Mouse (Mus musculus) midbrain, embryonic 13.5 days (tissue): ENCODE measurements around the gene Chrna9. TPM values are rescaled to one million over a fixed set of nuclear protein-coding genes. Genes with fewer than 3 reads are reported as not detected.

Experiments used
- ATAC-seq: fragments of 200-750 bp; cut with Nextera tagmentation; 2 replicates; pipeline ENCODE4 v1.8.0; 2017; ENCODE audit warnings: mild to moderate bottlenecking, moderate TSS enrichment, moderate library complexity
- H3K27ac ChIP-seq: fragments of 300-500 bp; sonication (generic); 2 replicates; pipeline ENCODE4 v1.5.1; 2015; ENCODE audit warnings: inconsistent platforms, mild to moderate bottlenecking, moderate library complexity
- H3K27me3 ChIP-seq: fragments of 300-500 bp; sonication (generic); 2 replicates; pipeline ENCODE4 v1.6.1; 2015; ENCODE audit warnings: mild to moderate bottlenecking, inconsistent platforms
- H3K36me3 ChIP-seq: fragments of 300-500 bp; sonication (generic); 2 replicates; pipeline ENCODE4 v1.6.1; 2015; ENCODE audit warnings: mild to moderate bottlenecking, inconsistent platforms
- H3K4me1 ChIP-seq: fragments of 300-500 bp; sonication (generic); replicated peaks from 2 replicates; pipeline ENCODE4 v1.6.1; 2015; ENCODE audit warnings: inconsistent platforms
- H3K4me2 ChIP-seq: fragments of 300-500 bp; sonication (generic); replicated peaks from 2 replicates; pipeline ENCODE4 v1.6.1; 2015; ENCODE audit warnings: moderate library complexity, mild to moderate bottlenecking, inconsistent platforms
- H3K4me3 ChIP-seq: fragments of 300-500 bp; sonication (generic); replicated peaks from 2 replicates; pipeline ENCODE4 v1.5.1; 2015; ENCODE audit warnings: mild to moderate bottlenecking, inconsistent platforms
- H3K9ac ChIP-seq: fragments of 300-500 bp; sonication (generic); replicated peaks from 2 replicates; pipeline ENCODE4 v1.6.1; 2015; ENCODE audit warnings: mild to moderate bottlenecking, inconsistent platforms
- H3K9me3 ChIP-seq: fragments of 300-500 bp; sonication (generic); 2 replicates; pipeline ENCODE4 v1.6.1; 2016; ENCODE audit warnings: mild to moderate bottlenecking, inconsistent platforms
- WGBS: fragments of 180-500 bp; shearing (Covaris S2); methylation state at CpG from one replicate; pipeline ENCODE4 v1.1.7; 2015; 5-methylcytosine and 5-hydroxymethylcytosine counted together
- microRNA-seq: library from miRNA; unstranded; fragments of <30 nt; microRNA quantifications from one replicate; pipeline ENCODE4, GENCODE M21; 2016
- polyA plus RNA-seq: library from polyadenylated mRNA; unstranded; fragments of >200 nt; fragmentation: Nextera tagmentation; extraction: Ambion mirVana; gene quantifications from 2 replicates; pipeline ENCODE4 v1.2.1, GENCODE M21; 2015

The Chrna9 gene
- polyA plus RNA-seq, 1 experiment from 2014 or later: not detected

DNA sequence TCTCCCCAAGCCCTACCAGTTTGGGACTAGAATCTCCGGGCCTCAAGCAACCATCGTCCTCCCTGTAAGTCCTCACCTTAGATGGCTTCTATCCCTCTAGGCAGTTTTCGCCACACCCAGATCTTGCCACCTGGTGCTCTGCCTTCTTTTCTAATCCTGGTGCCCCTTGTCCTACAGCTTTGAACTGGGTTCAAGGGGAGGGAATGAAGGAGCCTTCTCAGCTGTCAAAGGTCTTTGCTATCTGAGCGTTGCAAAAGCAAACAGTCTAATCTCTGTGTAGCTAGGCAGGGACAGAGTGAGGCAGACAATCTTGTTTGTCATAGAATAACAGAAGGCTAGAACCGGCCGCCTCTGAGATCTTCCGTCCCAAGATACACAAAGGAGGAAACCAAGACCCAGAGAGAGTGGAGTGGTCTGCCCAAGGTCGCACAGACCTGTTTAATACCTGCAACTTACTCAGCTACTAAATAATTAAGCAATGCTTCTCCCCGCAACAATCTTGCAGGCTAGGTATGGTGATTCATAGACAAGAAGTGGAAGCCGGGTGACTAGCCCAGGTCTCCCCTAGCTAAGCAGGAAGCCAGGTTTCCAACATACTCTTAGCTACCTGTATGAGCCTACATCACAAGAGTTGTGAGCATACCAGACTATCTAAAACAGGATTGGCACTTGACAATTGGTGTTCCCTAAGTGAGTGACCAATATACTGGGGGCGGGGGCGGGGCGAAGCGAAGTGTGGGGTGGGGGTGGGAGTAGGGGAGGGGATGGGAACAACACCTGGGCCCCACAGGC is 69.6 kb downstream of the Chrna9 start, which contains the start of gene 9130230L23Rik:
Gene 9130230L23Rik (minus strand): TSS at position 152 of the 792 bp plus-strand sequence.
- H3K36me3 ChIP-seq: no peaks in the 10 kb centered on the region
- no peak within 1 kb of the TSS for H3K4me2 ChIP-seq
- H3K9me3 ChIP-seq: no peaks in the 10 kb centered on the region
- no peak within 1 kb of the TSS for H3K27ac ChIP-seq
- H3K4me1 ChIP-seq: no peaks in the 10 kb centered on the region
- no peak within 1 kb of the TSS for H3K4me3 ChIP-seq
- 74% methylated on average over 14 of the region's 14 CpGs for WGBS
- no peaks in the 10 kb centered on the region for H3K27me3 ChIP-seq
- no peak within 1 kb of the TSS for H3K9ac ChIP-seq
- ATAC-seq: no peak

DNA sequence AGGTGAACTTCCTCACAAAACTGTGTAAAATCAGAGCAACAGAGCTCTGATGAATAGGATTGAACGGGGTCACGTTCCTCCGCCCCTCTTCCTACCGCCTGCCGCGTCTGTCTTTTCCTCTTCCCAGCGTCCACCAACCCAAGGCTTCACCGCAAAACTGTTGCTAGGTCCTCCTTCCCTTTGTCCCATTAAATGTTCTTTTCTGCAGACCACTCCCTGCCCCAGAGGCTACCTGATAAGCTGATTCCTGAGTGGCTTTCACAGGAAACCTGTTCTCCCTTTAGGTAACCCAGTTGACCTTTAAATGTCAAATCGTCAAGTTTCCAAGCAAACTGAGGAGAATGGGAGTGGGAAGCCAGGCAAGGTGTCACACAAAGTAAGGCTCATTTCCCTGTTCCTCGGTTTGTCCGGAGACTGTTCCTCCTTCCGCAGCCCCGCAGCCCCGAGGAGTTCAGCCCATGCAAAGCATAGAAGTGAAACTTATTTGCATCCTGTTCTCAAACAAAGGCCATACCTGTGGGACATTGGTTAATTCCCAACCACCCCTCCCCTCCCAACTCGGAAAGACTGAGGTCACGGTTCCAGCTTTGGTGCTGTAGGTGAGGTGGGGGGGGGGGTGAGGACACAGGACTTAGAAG is 70.4 kb downstream of the Chrna9 start:
- ATAC-seq: no peak
- no peaks in the 10 kb centered on the region for H3K4me1 ChIP-seq
- H3K9me3 ChIP-seq: no peaks in the 10 kb centered on the region
- no peaks in the 10 kb centered on the region for H3K36me3 ChIP-seq
- no peak overlapping the region for H3K27ac ChIP-seq
- 44% methylated on average over 16 of the region's 16 CpGs for WGBS
- no peak overlapping the region for H3K4me3 ChIP-seq
- no peak overlapping the region for H3K4me2 ChIP-seq
- H3K27me3 ChIP-seq: no peaks in the 10 kb centered on the region
- H3K9ac ChIP-seq: no peak overlapping the region

DNA sequence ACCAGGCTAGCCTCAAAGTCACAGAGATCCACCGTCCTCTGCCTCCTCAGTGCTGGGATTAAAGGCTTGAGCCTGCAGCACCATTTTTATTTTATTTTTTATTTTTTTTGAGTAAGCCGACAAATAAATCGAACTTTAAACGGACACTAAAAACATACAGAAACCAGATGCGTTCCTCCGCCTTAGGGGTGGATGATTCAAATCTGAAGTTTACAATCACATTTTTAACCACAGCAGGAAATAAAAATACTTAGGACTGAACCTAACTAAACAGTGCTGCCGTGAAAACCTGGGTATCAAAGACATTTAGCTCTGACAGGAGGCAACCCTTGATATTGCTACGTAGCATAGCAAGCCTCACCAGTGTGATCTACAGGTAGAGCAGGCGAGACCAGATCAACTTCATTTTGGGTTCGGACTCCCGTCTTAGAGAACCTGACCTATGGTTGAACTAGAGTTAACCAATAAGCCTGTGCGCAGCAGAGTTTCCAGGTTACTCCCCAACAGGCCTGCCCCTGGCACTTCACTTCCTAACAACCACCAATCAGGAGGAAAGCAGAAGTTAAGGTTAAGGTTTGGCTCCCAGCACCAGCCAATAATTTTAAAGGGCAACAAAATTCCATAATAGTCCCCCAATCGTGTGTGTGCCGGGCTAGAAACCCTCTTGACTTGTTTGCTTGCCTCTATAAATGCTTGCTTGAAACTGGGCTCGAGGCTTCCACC is 73.7 kb downstream of the Chrna9 start:
- no peaks in the 10 kb centered on the region for H3K27me3 ChIP-seq

DNA sequence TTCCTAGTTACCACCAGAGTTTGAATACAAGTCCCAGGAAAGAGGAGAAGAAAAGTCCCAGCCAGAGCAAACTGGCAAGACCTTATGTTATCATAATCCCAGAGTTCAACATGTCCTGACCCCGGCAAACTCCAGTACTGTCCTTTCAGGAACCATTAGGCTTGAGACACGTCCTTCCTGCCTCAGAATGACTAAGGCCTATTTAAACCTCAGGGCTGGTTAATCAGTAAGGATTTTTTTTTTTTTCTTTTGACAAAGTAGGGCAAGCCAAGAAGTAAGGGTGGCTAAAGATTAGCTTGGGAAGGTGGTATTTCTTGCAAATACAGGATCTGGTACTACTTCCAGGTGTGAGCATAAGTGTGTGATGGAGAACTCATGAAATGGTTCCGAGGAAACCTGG is 79.3 kb downstream of the Chrna9 start:
- no peaks in the 10 kb centered on the region for H3K4me1 ChIP-seq
- no peak overlapping the region for H3K9ac ChIP-seq
- no peaks in the 10 kb centered on the region for H3K27me3 ChIP-seq
- 86% methylated on average over 3 of the region's 3 CpGs for WGBS
- no peak overlapping the region for H3K4me2 ChIP-seq
- H3K4me3 ChIP-seq: no peak overlapping the region
- ATAC-seq: no peak
- no peaks in the 10 kb centered on the region for H3K36me3 ChIP-seq
- no peaks in the 10 kb centered on the region for H3K9me3 ChIP-seq
- H3K27ac ChIP-seq: no peak overlapping the region

More for the DNA sequence above, 73.7 kb downstream of the Chrna9 start:
- H3K4me3 ChIP-seq: no peak overlapping the region
- no peak overlapping the region for H3K4me2 ChIP-seq
- ATAC-seq: no peak
- H3K9me3 ChIP-seq: no peaks in the 10 kb centered on the region
- H3K36me3 ChIP-seq: no peaks in the 10 kb centered on the region
- H3K27ac ChIP-seq: no peak overlapping the region
- H3K9ac ChIP-seq: no peak overlapping the region
- 90% methylated on average over 15 of the region's 15 CpGs for WGBS
- H3K4me1 ChIP-seq: no peaks in the 10 kb centered on the region

DNA sequence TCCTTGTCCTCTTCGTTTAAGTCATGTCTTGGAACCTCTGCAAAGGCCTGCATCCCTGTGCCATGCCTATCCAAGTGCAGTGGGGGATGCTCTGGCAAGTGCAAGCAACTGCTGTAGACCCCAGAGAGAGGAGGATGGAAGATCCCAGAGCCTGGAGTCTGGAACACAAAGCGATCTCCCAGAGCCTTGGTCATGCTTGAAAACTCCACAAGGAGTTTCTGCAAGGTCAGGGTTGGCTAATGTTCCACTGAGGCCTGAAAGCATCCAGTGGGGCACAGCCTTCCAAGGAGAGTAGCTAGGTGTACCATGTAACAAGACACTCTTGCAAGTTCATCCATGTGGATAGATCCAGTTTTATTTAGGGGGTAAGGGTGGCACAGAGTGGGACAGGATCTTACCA is 79.7 kb downstream of the Chrna9 start:
- WGBS: 83% methylated on average over 2 of the region's 2 CpGs
- H3K27ac ChIP-seq: no peak overlapping the region
- H3K36me3 ChIP-seq: no peaks in the 10 kb centered on the region
- no peaks in the 10 kb centered on the region for H3K27me3 ChIP-seq
- no peak overlapping the region for H3K4me2 ChIP-seq
- no peaks in the 10 kb centered on the region for H3K9me3 ChIP-seq
- no peak overlapping the region for H3K9ac ChIP-seq
- H3K4me3 ChIP-seq: no peak overlapping the region
- no peaks in the 10 kb centered on the region for H3K4me1 ChIP-seq
- no peak for ATAC-seq

DNA sequence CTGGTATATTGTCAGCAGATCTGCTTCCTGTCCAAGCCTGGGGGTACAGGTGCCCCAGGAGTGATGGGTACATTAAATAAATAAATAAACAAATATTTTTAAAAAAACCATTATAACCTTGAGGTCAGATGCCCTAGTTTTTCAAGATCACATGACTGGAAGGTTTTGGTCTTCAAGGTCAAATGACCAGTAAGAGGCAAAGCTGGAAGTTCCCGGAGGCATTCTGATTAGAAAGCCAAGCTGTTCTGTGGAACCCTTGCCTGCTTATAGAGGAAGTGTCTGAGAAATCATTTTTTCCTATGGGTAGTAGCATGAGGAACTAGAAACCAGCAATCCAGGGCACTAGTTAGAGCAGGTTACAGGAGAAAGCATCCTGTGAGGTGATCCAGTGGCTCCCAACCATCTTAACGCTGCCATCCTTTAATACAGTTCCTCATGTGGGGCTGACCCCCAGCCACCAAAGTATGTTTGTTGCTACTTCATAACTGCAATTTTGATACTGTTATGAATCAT is 80.8 kb downstream of the Chrna9 start:
- 94% methylated on average over 2 of the region's 2 CpGs for WGBS
- Histone ChIP-seq H3K27me3 (no peaks in the 10 kb centered on the region), H3K27ac (no peak overlapping the region), H3K9ac (no peak overlapping the region), H3K4me2 (no peak overlapping the region), H3K9me3 (no peaks in the 10 kb centered on the region), H3K36me3 (no peaks in the 10 kb centered on the region), H3K4me3 (no peak overlapping the region), H3K4me1 (no peaks in the 10 kb centered on the region)
- ATAC-seq: no peak

DNA sequence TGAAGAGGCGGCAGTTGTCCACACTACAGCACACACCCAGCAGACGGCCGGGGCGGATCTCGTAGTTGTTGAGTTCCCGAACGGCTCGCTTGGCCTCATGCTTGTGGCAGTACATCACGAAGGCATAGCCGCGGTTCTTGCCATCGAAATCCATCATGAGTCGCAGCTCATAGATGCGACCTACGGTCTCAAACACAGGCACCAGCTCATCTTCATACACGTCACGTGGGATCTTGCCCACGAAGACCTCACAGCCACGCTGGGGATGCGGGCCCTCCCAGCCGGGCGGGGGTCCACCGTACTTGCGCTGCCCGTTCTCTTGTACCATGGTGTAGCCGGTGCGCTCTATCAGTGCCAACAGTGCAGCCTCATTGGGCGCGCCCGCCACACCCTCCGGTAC is 92.1 kb downstream of the Chrna9 start:
- Histone ChIP-seq H3K4me3 (no peak overlapping the region), H3K36me3 (no peaks in the 10 kb centered on the region), H3K9me3 (peaks cover 14% of the 10 kb centered on the region; the same call in 1 of the 2 replicates), H3K4me1 (no peaks in the 10 kb centered on the region), H3K27me3 (no peaks in the 10 kb centered on the region), H3K4me2 (no peak overlapping the region), H3K9ac (no peak overlapping the region), H3K27ac (no peak overlapping the region)
- ATAC-seq: no peak
- 97% methylated on average over 31 of the region's 31 CpGs for WGBS

Small RNA genes lying within 50 kb of the gene (microRNA-seq; reads per million reads assigned to microRNA genes)
- gene Gm25952: not detected

Other genes with a start within 250 kb of the Chrna9 start
- 66.2 and 67.6 TPM in 2 replicates for gene Pds5a, start 236.6 kb upstream of the Chrna9 start, polyA plus RNA-seq
- 26.3 and 27.0 TPM in 2 replicates for gene N4bp2, start 171.4 kb upstream of the Chrna9 start, polyA plus RNA-seq
- 0.27 and 0.32 TPM in 2 replicates for gene Rhoh, start 73.7 kb upstream of the Chrna9 start, polyA plus RNA-seq
- 0.34 TPM in 1 of 2 replicates, not detected in the other for gene 9130230L23Rik, start 69.4 kb downstream of the Chrna9 start, polyA plus RNA-seq
- gene Rbm47, start 238.2 kb downstream of the Chrna9 start, polyA plus RNA-seq: 1.3 and 2.5 TPM in 2 replicates